Mouse (Mus musculus): ENCODE results near the gene Pla2g2c.

- TF ChIP-seq CTCF (IDR thresholded peaks at IDR 0.05) (peak; percentile 77), EP300 (IDR thresholded peaks at IDR 0.05) (no peak)
Measured at GRCm38 (mm10) chr4:138793276-138793675, 68.7 kb downstream of the Pla2g2c start.

Measured in lung, postnatal 0 days (tissue).